Mouse (Mus musculus): ENCODE measurements around the gene Prim2.
"Not testable (repeated sequence)": the region's sequence is repeated elsewhere in the genome, so short reads cannot be mapped to it uniquely, and the experiment has no call there.

Prim2 gene

GRCm38 (mm10) chr1:33640089-33640488, 29.5 kb downstream of the Prim2 start:
- no peak for DNase-seq (ENCODE audit: low read depth, low spot score)
- Histone ChIP-seq H3K27me3 (ENCODE audit: control insufficient read depth, insufficient read depth, low read length, poor library complexity, severe bottlenecking) (no peaks in the 10 kb centered on the region), H3K36me3 (ENCODE audit: control insufficient read depth, insufficient read depth, low read length, poor library complexity, severe bottlenecking) (no peaks in the 10 kb centered on the region)

DNA sequence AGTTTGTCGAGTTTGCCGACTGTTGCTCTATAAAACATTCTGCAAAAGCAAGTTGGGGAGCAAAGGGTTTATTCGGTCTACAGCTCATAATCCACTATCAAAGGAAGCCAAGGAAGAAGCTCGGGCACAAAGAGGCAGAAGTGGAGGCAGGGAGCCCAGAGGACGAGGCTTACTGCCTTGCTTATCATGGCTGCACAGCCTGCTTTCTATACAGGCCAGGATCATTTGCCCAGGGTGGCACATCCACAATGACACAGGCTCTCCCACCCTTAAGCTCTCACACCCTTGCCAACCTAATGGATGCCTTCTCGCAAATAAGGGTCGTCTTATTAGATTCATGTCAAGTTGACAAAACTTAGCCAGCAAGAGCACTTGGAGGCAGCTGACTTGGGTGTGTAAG, 30.4 kb downstream of the Prim2 start:
- no peaks in the 10 kb centered on the region for H3K27me3 ChIP-seq (ENCODE audit: control insufficient read depth, insufficient read depth, low read length, poor library complexity, severe bottlenecking)
- DNase-seq (ENCODE audit: low read depth, low spot score), result no peak
- H3K36me3 ChIP-seq (ENCODE audit: control insufficient read depth, insufficient read depth, low read length, poor library complexity, severe bottlenecking), result no peaks in the 10 kb centered on the region

- no peaks in the 10 kb centered on the region for H3K36me3 ChIP-seq (ENCODE audit: control insufficient read depth, insufficient read depth, low read length, poor library complexity, severe bottlenecking)
- no peak for DNase-seq (ENCODE audit: low read depth, low spot score)
- H3K27me3 ChIP-seq (ENCODE audit: control insufficient read depth, insufficient read depth, low read length, poor library complexity, severe bottlenecking), result no peaks in the 10 kb centered on the region
Observed at GRCm38 (mm10) chr1:33637827-33638226, 31.8 kb downstream of the Prim2 start.

DNA sequence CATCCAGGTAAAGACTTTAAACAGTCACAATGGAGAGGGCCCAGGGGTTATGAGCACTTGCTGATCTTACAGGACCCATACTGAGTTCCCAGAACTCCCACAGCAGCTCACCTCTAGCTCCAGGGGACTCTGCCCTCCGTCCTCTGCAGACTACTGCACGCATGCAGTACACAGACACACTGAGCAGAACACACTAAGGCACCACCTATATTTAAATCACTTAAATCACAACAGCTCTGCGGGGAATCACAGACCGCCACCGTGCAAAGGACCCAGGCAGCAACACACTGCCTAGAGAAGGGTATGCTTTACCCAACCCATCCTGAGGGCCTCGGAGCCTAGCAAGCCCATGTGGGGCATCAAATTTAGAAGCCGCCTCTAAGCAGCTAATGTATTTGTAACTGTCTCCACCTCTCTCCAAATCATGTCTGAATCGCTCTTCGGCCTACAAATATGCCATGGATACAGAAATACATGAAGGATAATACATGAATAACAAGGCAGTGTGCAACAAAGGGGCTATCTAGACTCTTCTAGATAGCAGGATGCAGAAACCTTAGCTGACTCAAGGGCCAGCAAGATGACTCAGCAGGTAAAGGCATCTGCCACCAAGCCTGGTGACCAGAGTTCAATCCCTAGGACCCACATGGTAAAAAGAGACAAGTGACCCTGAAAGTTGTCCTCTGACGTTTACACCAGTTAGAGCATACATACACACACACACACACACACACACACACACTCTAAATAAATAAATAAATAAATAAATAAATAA, 33.0 kb downstream of the Prim2 start:
- no peak for DNase-seq (ENCODE audit: low read depth, low spot score)
- Histone ChIP-seq H3K27me3 (ENCODE audit: control insufficient read depth, insufficient read depth, low read length, poor library complexity, severe bottlenecking) (no peaks in the 10 kb centered on the region), H3K36me3 (ENCODE audit: control insufficient read depth, insufficient read depth, low read length, poor library complexity, severe bottlenecking) (no peaks in the 10 kb centered on the region)

- not testable (repeated sequence) for DNase-seq (ENCODE audit: low read depth, low spot score); H3K27me3 ChIP-seq (ENCODE audit: control insufficient read depth, insufficient read depth, low read length, poor library complexity, severe bottlenecking); H3K36me3 ChIP-seq (ENCODE audit: control insufficient read depth, insufficient read depth, low read length, poor library complexity, severe bottlenecking)
Observed at GRCm38 (mm10) chr1:33631002-33631618, 38.5 kb downstream of the Prim2 start.

GRCm38 (mm10) chr1:33627803-33628202, 41.8 kb downstream of the Prim2 start:
- H3K36me3 ChIP-seq (ENCODE audit: control insufficient read depth, insufficient read depth, low read length, poor library complexity, severe bottlenecking), result 0 out of 2 replicates have a peak, but pooled peaks cover 4% of the 10 kb centered on the region
- peak; percentile 18 for DNase-seq (ENCODE audit: low read depth, low spot score)
- H3K27me3 ChIP-seq (ENCODE audit: control insufficient read depth, insufficient read depth, low read length, poor library complexity, severe bottlenecking), result no peaks in the 10 kb centered on the region

- Histone ChIP-seq H3K27me3 (ENCODE audit: control insufficient read depth, insufficient read depth, low read length, poor library complexity, severe bottlenecking) (no peaks in the 10 kb centered on the region), H3K36me3 (ENCODE audit: control insufficient read depth, insufficient read depth, low read length, poor library complexity, severe bottlenecking) (0 out of 2 replicates have a peak, but pooled peaks cover 4% of the 10 kb centered on the region)
- DNase-seq (ENCODE audit: low read depth, low spot score), result no peak
Observed at GRCm38 (mm10) chr1:33627070-33627469, 42.5 kb downstream of the Prim2 start.

DNA sequence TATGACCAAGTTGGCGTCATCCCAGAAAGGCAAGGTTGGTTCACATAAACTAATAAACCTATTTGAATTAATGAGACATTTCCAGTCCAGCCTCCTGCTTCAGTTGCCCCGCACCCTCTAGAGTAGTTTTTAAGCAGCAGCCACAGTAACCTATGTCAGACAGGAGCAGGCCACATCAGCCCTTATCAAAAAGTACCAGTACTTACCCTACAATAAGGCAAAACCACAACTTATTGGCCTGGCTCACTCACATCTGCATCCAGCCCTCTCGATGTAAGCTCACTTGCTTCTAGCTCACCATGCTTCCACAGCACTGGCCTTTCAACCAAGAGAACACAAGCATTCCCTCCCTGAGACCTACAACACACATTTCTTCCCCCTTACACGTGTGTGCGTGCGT, 44.7 kb downstream of the Prim2 start:
- no peak for DNase-seq (ENCODE audit: low read depth, low spot score)
- 0 out of 2 replicates have a peak, but pooled peaks cover 4% of the 10 kb centered on the region for H3K36me3 ChIP-seq (ENCODE audit: control insufficient read depth, insufficient read depth, low read length, poor library complexity, severe bottlenecking)
- H3K27me3 ChIP-seq (ENCODE audit: control insufficient read depth, insufficient read depth, low read length, poor library complexity, severe bottlenecking), result no peaks in the 10 kb centered on the region

DNA sequence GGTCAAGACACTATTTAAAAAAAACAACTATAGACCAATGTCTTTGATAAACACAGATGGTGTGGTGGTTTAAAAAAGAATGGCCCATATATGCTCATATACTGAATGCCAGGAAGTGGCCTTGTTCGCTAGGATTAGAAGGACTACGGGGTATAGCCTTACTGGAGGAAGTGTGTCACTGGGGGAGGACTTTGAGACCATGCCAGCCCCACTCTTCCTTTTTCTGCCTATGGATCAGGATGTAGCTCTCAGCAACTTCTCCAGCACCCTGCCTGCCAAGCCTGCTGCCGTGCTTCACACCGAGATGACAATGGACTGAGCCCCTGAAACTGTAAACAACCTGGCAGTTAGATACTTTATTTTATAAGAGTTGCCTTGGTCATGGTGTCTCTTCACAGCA, 45.2 kb downstream of the Prim2 start:
- 0 out of 2 replicates have a peak, but pooled peaks cover 2% of the 10 kb centered on the region for H3K36me3 ChIP-seq (ENCODE audit: control insufficient read depth, insufficient read depth, low read length, poor library complexity, severe bottlenecking)
- DNase-seq (ENCODE audit: low read depth, low spot score), result no peak
- no peaks in the 10 kb centered on the region for H3K27me3 ChIP-seq (ENCODE audit: control insufficient read depth, insufficient read depth, low read length, poor library complexity, severe bottlenecking)

GRCm38 (mm10) chr1:33621791-33622190, 47.8 kb downstream of the Prim2 start:
- DNase-seq (ENCODE audit: low read depth, low spot score), result no peak
- Histone ChIP-seq H3K36me3 (ENCODE audit: control insufficient read depth, insufficient read depth, low read length, poor library complexity, severe bottlenecking) (no peaks in the 10 kb centered on the region), H3K27me3 (ENCODE audit: control insufficient read depth, insufficient read depth, low read length, poor library complexity, severe bottlenecking) (no peaks in the 10 kb centered on the region)

DNA sequence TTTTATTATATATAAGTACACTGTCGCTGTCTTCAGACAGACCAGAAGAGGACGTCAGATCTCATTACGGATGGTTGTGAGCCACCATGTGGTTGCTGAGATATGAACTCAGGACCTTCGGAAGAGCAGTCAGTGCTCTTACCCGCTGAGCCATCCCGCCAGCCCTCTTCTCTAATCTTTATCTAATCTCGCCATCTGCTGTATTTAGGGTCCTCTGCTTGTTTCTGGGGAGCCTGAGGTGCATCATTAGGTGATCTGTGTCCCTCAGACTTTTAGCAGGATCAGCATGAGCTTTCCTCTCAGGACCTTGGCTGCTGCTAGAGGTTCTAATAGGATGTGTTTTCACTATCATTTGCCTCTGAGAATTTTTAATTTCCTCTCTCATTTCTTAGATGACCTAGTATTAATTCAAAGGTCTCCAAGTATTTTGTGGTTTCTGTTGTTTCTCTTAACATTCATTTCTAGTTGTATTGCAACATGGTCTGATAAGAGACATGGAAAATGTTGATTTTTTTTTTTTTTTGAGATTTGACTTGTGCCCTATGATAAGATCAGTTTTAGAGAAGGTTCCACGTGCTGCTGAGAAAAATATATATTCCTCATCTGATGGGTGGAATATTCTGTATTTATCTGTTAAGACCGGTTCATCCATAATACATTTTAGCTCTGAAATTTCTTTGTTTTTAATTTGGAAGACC, 49.4 kb downstream of the Prim2 start:
- DNase-seq (ENCODE audit: low read depth, low spot score), result no peak
- Histone ChIP-seq H3K36me3 (ENCODE audit: control insufficient read depth, insufficient read depth, low read length, poor library complexity, severe bottlenecking) (no peaks in the 10 kb centered on the region), H3K27me3 (ENCODE audit: control insufficient read depth, insufficient read depth, low read length, poor library complexity, severe bottlenecking) (no peaks in the 10 kb centered on the region)

DNA sequence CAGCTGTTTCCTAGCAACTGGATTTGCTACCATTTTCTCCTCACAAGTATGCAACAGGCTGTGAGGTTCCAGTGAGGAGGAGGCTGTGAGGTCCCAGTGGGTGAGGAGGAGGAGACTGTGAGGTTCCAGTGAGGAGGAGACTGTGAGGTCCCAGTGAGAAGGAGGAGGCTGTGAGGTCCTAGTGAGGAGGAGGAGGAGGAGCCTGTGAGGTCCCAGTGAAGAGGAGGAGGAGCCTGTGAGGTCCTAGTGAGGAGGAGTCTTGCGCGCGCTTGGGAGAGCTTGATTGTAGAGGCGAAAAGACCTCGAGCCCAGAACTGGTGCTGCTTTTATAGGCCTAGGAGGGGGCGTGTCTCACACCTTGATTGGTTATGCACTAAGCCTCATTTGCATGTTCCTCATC, 53.0 kb downstream of the Prim2 start:
- not testable (repeated sequence) for H3K36me3 ChIP-seq (ENCODE audit: control insufficient read depth, insufficient read depth, low read length, poor library complexity, severe bottlenecking); H3K27me3 ChIP-seq (ENCODE audit: control insufficient read depth, insufficient read depth, low read length, poor library complexity, severe bottlenecking); DNase-seq (ENCODE audit: low read depth, low spot score)

DNA sequence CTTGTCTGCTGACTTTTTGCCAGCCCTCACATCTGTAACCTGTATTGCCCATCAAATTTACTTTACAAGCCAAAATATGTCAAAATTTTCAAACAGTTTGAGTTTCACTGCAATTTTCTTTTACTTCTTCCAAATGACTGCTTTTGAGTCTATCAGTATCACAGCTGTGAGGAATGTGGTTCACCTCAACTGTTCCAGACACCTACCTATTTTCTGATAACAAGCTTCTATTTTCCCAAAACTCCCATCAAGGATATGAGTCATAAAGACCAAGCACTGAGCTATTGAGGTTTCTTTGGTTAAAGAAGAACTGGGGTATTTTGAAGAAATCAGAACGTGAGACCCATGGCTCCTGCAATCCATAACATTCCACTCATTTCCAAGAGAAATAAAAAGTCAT, 57.5 kb downstream of the Prim2 start:
- Histone ChIP-seq H3K36me3 (ENCODE audit: control insufficient read depth, insufficient read depth, low read length, poor library complexity, severe bottlenecking) (0 out of 2 replicates have a peak, but pooled peaks cover 2% of the 10 kb centered on the region), H3K27me3 (ENCODE audit: control insufficient read depth, insufficient read depth, low read length, poor library complexity, severe bottlenecking) (no peaks in the 10 kb centered on the region)
- DNase-seq (ENCODE audit: low read depth, low spot score), result no peak

- DNase-seq (ENCODE audit: low read depth, low spot score), result no peak
- no peaks in the 10 kb centered on the region for H3K27me3 ChIP-seq (ENCODE audit: control insufficient read depth, insufficient read depth, low read length, poor library complexity, severe bottlenecking)
- 0 out of 2 replicates have a peak, but pooled peaks cover 2% of the 10 kb centered on the region for H3K36me3 ChIP-seq (ENCODE audit: control insufficient read depth, insufficient read depth, low read length, poor library complexity, severe bottlenecking)
Observed at GRCm38 (mm10) chr1:33610026-33610721, 59.4 kb downstream of the Prim2 start.
